Mouse (Mus musculus) embryonic facial prominence, embryonic 11.5 days (tissue): ENCODE results near the gene Wapl. TPM values are rescaled to one million over a fixed set of nuclear protein-coding genes. Genes with fewer than 3 reads are reported as not detected.

Source experiments
- ATAC-seq: fragments of 200-750 bp; cut with Nextera tagmentation; replicated peaks from 2 replicates; pipeline ENCODE4 v1.8.0; 2017; ENCODE audit warnings: low read depth; ENCODE audit not compliant: insufficient number of reproducible peaks, low FRiP score, low TSS enrichment
- DNase-seq: peaks from one replicate; pipeline ENCODE4 v3.0.0-alpha.2; 2015; ENCODE audit warnings: low spot score
- H3K27ac ChIP-seq: fragments of 300-500 bp; sonication (generic); replicated peaks from 2 replicates; pipeline ENCODE4 v1.5.1; 2014; ENCODE audit warnings: mild to moderate bottlenecking, low read depth, low read length, control low read depth
- H3K27me3 ChIP-seq: fragments of 300-500 bp; sonication (generic); 2 replicates; pipeline ENCODE4 v1.6.1; 2014; ENCODE audit warnings: mild to moderate bottlenecking, low read length, moderate library complexity, mixed read lengths; ENCODE audit not compliant: control insufficient read depth, insufficient read depth
- H3K36me3 ChIP-seq: fragments of 300-500 bp; sonication (generic); replicated peaks from 2 replicates; pipeline ENCODE4 v1.6.1; 2014; ENCODE audit warnings: low read depth, mild to moderate bottlenecking, low read length, moderate library complexity, mixed read lengths; ENCODE audit not compliant: control insufficient read depth, insufficient read depth
- H3K4me1 ChIP-seq: fragments of 300-500 bp; sonication (generic); 2 replicates; pipeline ENCODE4 v1.6.1; 2014; ENCODE audit warnings: low read length, mixed read lengths; ENCODE audit not compliant: control insufficient read depth, insufficient read depth
- H3K4me2 ChIP-seq: fragments of 300-500 bp; sonication (generic); 2 replicates; pipeline ENCODE4 v1.6.1; 2014; ENCODE audit warnings: low read depth, mild to moderate bottlenecking, control low read depth, low read length, moderate library complexity
- H3K4me3 ChIP-seq: fragments of 300-500 bp; sonication (generic); 2 replicates; pipeline ENCODE4 v1.5.1; 2014; ENCODE audit warnings: low read depth, low read length, control low read depth
- H3K9ac ChIP-seq: fragments of 300-500 bp; sonication (generic); replicated peaks from 2 replicates; pipeline ENCODE4 v1.6.1; 2014; ENCODE audit warnings: mild to moderate bottlenecking, control low read depth, low read length
- H3K9me3 ChIP-seq: fragments of 300-500 bp; sonication (generic); replicated peaks from 2 replicates; pipeline ENCODE4 v1.6.1; 2016; ENCODE audit warnings: mild to moderate bottlenecking, low read length, inconsistent platforms, mixed read lengths; ENCODE audit not compliant: control insufficient read depth
- WGBS: fragments of 180-500 bp; shearing (Covaris S2); extraction: QIAGEN DNeasy Blood & Tissue Kit; methylation state at CpG from one replicate; pipeline ENCODE4 v1.1.7; 2014; 5-methylcytosine and 5-hydroxymethylcytosine counted together
- polyA plus RNA-seq: library from polyadenylated mRNA; unstranded; fragments of >200 nt; fragmentation: Nextera tagmentation; extraction: Ambion mirVana; gene quantifications from 2 replicates; pipeline ENCODE4 v1.2.1, GENCODE M21; 2014

Gene Wapl
- polyA plus RNA-seq, 1 experiment from 2014 or later = 38.0 TPM

DNA sequence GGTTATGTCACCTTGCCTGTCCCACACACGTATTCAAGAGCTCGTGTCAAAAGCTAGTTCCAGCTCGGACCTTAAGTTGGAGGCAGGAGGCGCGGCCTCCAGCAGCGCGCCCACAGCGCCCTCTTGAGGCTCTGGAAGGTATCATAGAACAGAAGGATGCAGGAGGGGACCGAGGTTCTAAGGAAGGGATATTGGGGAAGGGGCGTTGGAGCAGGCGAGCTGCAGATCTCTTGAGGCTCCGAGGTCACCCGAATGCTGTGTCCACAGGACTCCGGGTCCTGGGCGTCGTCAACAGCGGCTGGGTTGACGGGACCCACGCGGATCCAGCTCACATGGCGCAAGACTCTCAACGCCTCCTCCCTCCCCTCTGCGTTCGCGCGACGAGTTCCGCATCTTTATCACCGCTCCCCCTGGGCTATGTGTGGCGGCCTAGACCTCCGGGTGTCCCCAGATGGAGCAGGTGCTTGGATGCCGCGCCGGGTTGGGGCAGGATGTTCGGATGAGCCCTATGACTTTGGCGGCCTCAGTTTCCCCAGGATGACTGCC lies 95.4 kb downstream of the Wapl start:
- DNase-seq (peak; percentile 87), ATAC-seq (peak; percentile 45)
- H3K9ac ChIP-seq = peak overlapping the region; percentile 53
- peak overlapping the region; percentile 89 for H3K4me2 ChIP-seq
- no peaks in the 10 kb centered on the region for H3K36me3 ChIP-seq
- peak overlapping the region; percentile 40 for H3K4me3 ChIP-seq
- no peak overlapping the region for H3K27ac ChIP-seq
- no peaks in the 10 kb centered on the region for H3K9me3 ChIP-seq
- H3K4me1 ChIP-seq = no peaks in the 10 kb centered on the region
- under 1% methylated on average over 33 of the region's 36 CpGs for WGBS
- no peaks in the 10 kb centered on the region for H3K27me3 ChIP-seq

DNA sequence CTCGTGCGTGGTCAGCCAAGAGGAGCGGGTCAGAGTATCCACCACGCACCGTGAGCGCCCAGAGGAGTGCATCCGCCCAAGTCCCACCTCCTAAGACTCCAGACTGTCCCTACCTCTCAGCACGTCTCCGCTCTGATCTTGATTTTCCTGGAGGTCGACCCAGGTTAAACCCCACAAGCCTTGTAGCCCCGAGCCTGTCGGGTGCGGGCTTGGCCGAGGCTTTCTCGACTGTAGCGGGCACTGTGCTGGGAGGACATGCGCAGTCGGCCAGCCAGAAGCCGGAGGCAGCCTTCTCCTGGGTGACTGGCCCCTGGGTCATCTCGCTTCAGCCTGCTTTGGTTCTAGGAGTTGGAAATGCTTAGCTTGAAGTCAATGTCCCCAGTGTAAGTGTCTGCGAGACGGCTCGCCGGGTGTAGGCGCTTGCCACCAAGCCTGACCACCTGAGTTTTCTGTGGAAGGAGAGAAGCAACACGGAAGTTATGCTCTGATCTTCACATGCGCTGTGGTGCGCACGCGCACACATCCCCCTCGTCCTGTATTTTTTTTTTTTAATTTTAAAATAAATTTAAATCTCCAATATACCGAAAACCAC lies 95.9 kb downstream of the Wapl start:
- Histone ChIP-seq H3K27me3 (no peaks in the 10 kb centered on the region), H3K9ac (peak overlapping the region; percentile 53), H3K36me3 (no peaks in the 10 kb centered on the region), H3K4me3 (peak overlapping the region; percentile 40), H3K4me1 (no peaks in the 10 kb centered on the region), H3K27ac (no peak overlapping the region), H3K9me3 (no peaks in the 10 kb centered on the region), H3K4me2 (peak overlapping the region; percentile 89)
- DNase-seq = peak; percentile 26
- WGBS = 16% methylated on average over 32 of the region's 32 CpGs
- ATAC-seq = peak; percentile 64

DNA sequence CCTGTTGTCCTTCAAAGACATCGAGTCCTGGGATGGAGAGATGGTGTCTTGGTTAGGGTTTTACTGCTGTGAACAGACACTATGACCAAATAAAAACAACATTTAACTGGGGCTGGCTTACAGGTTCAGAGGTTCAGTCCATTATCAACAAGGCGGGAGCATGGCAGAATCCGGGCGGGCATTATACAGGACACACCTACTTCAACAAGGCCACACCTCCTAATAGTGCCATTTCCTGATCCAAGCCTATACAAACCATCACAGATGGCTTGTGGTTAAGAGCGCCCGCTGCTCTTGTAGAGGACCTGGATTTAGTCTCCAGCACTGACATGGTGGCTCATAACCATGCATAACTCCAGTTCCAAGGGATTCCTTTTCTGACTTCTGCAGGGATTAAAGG lies 96.7 kb downstream of the Wapl start:
- no peaks in the 10 kb centered on the region for H3K4me1 ChIP-seq
- no peak overlapping the region for H3K27ac ChIP-seq
- no peaks in the 10 kb centered on the region for H3K27me3 ChIP-seq
- no peak overlapping the region for H3K4me3 ChIP-seq
- ATAC-seq = no peak
- DNase-seq = no peak
- WGBS = 85% methylated on average over 6 of the region's 6 CpGs
- H3K9ac ChIP-seq = no peak overlapping the region
- H3K36me3 ChIP-seq = no peaks in the 10 kb centered on the region
- H3K4me2 ChIP-seq = no peak overlapping the region
- H3K9me3 ChIP-seq = no peaks in the 10 kb centered on the region

DNA sequence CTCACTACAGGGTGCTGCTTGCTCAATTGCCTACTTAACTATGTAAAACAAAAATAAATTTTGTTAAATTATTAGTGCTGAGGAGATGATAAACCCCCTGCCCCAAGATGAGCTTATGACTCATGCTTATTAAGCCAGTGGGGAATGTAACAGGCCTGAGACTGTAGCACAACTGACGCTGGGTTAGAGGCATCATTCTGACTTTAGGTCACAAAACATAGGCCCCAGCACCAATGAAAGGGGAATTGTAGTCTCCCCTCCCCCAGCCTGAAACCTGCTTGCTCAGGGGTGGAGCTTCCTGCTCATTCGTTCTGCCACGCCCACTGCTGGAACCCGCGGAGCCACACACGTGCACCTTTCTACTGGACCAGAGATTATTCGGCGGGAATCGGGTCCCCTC lies 97.9 kb downstream of the Wapl start:
- H3K9ac ChIP-seq = no peak overlapping the region
- no peaks in the 10 kb centered on the region for H3K36me3 ChIP-seq
- no peak for ATAC-seq
- H3K9me3 ChIP-seq = no peaks in the 10 kb centered on the region
- H3K27ac ChIP-seq = no peak overlapping the region
- DNase-seq = no peak
- WGBS = 21% methylated on average over 9 of the region's 9 CpGs
- H3K4me3 ChIP-seq = no peak overlapping the region
- H3K27me3 ChIP-seq = no peaks in the 10 kb centered on the region
- H3K4me2 ChIP-seq = no peak overlapping the region
- no peaks in the 10 kb centered on the region for H3K4me1 ChIP-seq

DNA sequence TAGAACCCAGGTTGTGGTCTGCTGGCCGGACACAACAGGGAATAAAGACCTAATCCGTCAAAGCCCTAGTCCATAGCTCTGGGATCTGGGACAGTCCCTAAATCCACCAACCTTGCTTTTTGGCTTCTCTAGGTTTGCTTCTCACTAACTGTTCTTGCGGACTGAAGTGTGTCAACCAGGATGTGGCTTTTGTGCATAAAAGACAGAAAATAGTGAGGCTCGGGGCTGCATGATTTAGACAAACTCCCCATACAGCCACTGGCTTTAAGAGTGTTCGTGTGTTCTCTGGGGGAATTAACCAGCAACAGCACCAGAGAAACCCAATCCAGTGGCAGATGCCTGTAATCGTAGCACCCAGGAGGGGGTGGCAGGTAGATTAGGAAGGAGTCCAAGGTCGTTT lies 98.4 kb downstream of the Wapl start:
- no peaks in the 10 kb centered on the region for H3K4me1 ChIP-seq
- ATAC-seq (no peak), DNase-seq (no peak)
- H3K9ac ChIP-seq = no peak overlapping the region
- H3K27me3 ChIP-seq = no peaks in the 10 kb centered on the region
- 60% methylated on average over 7 of the region's 7 CpGs for WGBS
- no peaks in the 10 kb centered on the region for H3K36me3 ChIP-seq
- H3K4me3 ChIP-seq = no peak overlapping the region
- no peaks in the 10 kb centered on the region for H3K9me3 ChIP-seq
- H3K4me2 ChIP-seq = no peak overlapping the region
- no peak overlapping the region for H3K27ac ChIP-seq

DNA sequence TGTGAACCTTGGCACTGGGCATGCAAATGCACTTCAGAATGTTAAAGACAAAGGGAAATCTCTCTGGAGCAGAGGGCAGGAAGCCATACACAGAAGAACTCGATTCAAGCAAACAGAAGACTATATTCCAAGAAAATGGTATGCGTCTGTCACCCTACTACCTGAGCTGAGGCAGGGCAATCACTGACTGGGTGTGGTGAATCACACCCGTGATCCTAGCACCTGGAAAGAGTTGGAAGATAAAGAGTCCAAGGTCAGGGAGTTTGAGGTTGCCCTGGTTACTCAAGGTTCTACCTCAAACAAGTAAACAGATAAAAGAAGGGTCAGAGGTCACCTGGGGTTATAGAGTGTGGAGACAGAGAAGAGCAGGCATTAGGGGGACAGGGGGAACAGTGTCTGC lies 100.0 kb downstream of the Wapl start:
- no peak overlapping the region for H3K4me2 ChIP-seq
- no peak overlapping the region for H3K27ac ChIP-seq
- no peaks in the 10 kb centered on the region for H3K9me3 ChIP-seq
- H3K36me3 ChIP-seq = no peaks in the 10 kb centered on the region
- H3K4me3 ChIP-seq = no peak overlapping the region
- no peaks in the 10 kb centered on the region for H3K4me1 ChIP-seq
- H3K27me3 ChIP-seq = no peaks in the 10 kb centered on the region
- ATAC-seq = no peak
- DNase-seq = no peak
- H3K9ac ChIP-seq = no peak overlapping the region
- WGBS = 75% methylated on average over 3 of the region's 3 CpGs

DNA sequence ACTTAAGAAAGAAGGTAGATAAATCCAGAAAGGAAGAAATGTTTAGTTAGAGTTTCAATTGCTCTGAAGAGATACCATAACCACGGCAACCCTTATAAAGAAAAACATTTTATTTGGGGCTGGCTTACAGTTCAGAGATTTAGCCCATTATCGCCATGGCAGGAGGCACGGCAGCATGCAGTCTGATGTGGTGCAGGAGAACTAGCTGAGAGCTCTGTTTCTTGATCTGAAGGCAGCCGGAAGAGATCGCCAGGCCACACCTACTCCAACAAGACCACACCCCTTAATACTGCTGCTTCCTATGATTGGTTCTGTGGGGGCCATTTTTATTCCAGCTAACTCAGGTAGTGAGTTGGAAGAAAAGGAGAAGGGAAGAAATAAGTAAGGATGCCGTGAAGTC lies 100.5 kb downstream of the Wapl start:
- no peak overlapping the region for H3K27ac ChIP-seq
- no peak overlapping the region for H3K4me2 ChIP-seq
- no peaks in the 10 kb centered on the region for H3K27me3 ChIP-seq
- 82% methylated on average over 6 of the region's 6 CpGs for WGBS
- no peaks in the 10 kb centered on the region for H3K36me3 ChIP-seq
- H3K9me3 ChIP-seq = no peaks in the 10 kb centered on the region
- H3K4me1 ChIP-seq = no peaks in the 10 kb centered on the region
- H3K9ac ChIP-seq = no peak overlapping the region
- no peak for DNase-seq
- ATAC-seq = no peak
- H3K4me3 ChIP-seq = no peak overlapping the region

DNA sequence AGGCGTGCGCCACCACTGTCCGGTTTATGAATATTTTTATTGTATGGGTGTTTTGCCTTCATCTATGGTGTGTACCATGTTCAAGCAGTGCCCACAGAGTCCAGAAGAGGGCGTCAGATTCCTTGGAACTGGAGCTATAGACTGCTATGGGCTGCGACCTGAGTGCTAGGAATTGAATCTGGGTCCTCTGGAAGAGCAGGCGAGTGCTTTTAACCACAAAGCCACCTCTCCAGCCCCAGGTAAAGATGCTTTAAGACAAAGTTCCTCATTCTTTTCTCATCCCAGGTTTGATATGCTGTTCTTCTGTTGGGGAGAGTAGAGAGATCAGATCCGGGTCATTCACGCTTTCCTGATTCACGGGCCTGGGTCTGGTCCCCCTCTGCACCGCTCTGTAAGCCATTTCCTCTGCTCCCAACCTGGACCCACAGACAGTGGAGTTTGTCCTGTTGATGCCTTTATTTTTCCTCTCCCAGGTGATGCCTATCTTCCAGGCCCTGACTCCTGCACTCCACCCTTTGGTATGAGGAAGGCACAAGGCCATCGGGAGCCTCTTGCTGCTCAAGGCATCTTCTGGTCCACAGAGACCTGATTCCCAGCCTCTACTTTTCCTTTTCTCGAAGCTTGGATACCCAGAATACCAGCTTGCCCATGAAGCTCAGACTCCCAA lies 103.1 kb downstream of the Wapl start:
- Histone ChIP-seq H3K4me2 (no peak overlapping the region), H3K36me3 (no peaks in the 10 kb centered on the region), H3K9ac (no peak overlapping the region), H3K9me3 (no peaks in the 10 kb centered on the region), H3K4me1 (no peaks in the 10 kb centered on the region), H3K4me3 (no peak overlapping the region), H3K27ac (no peak overlapping the region), H3K27me3 (no peaks in the 10 kb centered on the region)
- ATAC-seq (no peak), DNase-seq (no peak)
- 84% methylated on average over 12 of the region's 12 CpGs for WGBS
